Mouse (Mus musculus) CH12.LX (cell line): Measurements from ENCODE around the gene Ice2.

Experiments used
- CHD1 ChIP-seq: IDR thresholded peaks from 2 replicates; pipeline ENCODE4 v1.6.1; 2012; ENCODE audit warnings: low read depth, low read length, improper control_type of control experiment, inconsistent platforms
- CHD2 ChIP-seq: IDR thresholded peaks from 2 replicates; pipeline ENCODE4 v1.6.1; 2011; ENCODE audit warnings: low read length, improper control_type of control experiment
- CTCF ChIP-seq, 2 experiments: IDR thresholded peaks in 1 of 2; conservative IDR thresholded peaks in 1 of 2; 2 replicates each; pipeline ENCODE4 v1.5.1; 2011 to 2012; ENCODE audit warnings: low read depth in 2 of 2, low read length in 2 of 2, improper control_type of control experiment in 1 of 2, inconsistent platforms in 1 of 2, mild to moderate bottlenecking in 1 of 2, moderate library complexity in 1 of 2
- EP300 ChIP-seq: IDR thresholded peaks from 2 replicates; pipeline ENCODE4 v1.6.1; 2011; ENCODE audit warnings: low read length, improper control_type of control experiment
- MAFK ChIP-seq: IDR thresholded peaks from 2 replicates; pipeline ENCODE4 v1.6.1; 2011; ENCODE audit warnings: low read length, improper control_type of control experiment; ENCODE audit not compliant: insufficient replicate concordance
- MAX ChIP-seq: IDR thresholded peaks from 2 replicates; pipeline ENCODE4 v1.6.1; 2011; ENCODE audit warnings: low read length, improper control_type of control experiment
- MAZ ChIP-seq: IDR thresholded peaks from 2 replicates; pipeline ENCODE4 v1.6.1; 2012; ENCODE audit warnings: low read depth, mild to moderate bottlenecking, inconsistent platforms, low read length, improper control_type of control experiment, moderate library complexity
- POLR2AphosphoS2 ChIP-seq: IDR thresholded peaks from 2 replicates; pipeline ENCODE4 v1.6.1; 2011; ENCODE audit warnings: low read depth, low read length, improper control_type of control experiment
- SMC3 ChIP-seq: IDR thresholded peaks from 2 replicates; pipeline ENCODE4 v1.6.1; 2011; ENCODE audit warnings: low read depth, low read length, improper control_type of control experiment
- TCF12 ChIP-seq: IDR thresholded peaks from 2 replicates; pipeline ENCODE4 v1.6.1; 2014; ENCODE audit warnings: low read depth, mild to moderate bottlenecking, inconsistent platforms, low read length, improper control_type of control experiment
- ZNF384 ChIP-seq: IDR thresholded peaks from 2 replicates; pipeline ENCODE4 v1.6.1; 2012; ENCODE audit warnings: low read depth, low read length, improper control_type of control experiment, inconsistent platforms

DNA sequence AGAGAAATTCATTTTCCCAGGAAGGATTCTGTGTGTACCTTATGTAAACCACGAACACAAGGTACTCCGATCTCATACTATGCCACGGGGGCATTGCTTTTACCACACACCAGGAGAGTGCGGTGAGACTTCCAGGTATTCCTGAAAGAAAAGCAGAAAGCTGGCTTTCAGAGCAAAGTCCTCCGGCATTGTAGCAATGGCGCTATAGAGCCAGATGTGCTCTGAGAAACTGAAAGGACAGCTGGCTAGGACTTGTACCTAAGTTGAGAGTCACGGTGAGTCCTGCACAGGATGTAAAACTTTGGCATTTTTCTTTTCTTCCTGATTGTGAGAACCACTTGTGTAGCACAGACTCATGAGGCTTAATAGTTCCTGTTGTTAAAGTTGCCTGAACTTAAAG is 16.0 kb upstream of the Ice2 start:
- TF ChIP-seq CHD1 (no peak), CTCF (conservative IDR thresholded peaks at IDR 0.05 in 1 of 2, IDR thresholded peaks at IDR 0.05 in 1 of 2; ENCODE audit: low read depth in 2 of 2, low read length in 2 of 2) (peak in 1 of 2 experiments; percentile 35; a peak in 2 of 4 replicates), MAZ (no peak), ZNF384 (no peak), POLR2AphosphoS2 (no peak), MAX (no peak), CHD2 (no peak), EP300 (no peak), TCF12 (no peak), SMC3 (no peak), MAFK (no peak)
